Mouse (Mus musculus) erythroblast, embryonic 14.5 days (primary cell): ENCODE results near the gene Gpc6.

ENCODE experiments used
- GATA1 ChIP-seq: IDR thresholded peaks from 2 replicates; pipeline ENCODE4 v1.6.1; 2012; ENCODE audit warnings: low read length, inconsistent platforms, mixed read lengths
- TAL1 ChIP-seq: IDR thresholded peaks from 3 replicates; pipeline ENCODE4 v1.6.1; 2012; ENCODE audit warnings: low read length, inconsistent platforms, mixed read lengths

GRCm38 (mm10) chr14:117807846-117808245 lies 882.7 kb downstream of the Gpc6 start:
- no peak for TF ChIP-seq GATA1
- no peak for TF ChIP-seq TAL1
